Mouse (Mus musculus) lung, postnatal 0 days (tissue): ENCODE data around the gene Rbfox1. TPM values are rescaled to one million over a fixed set of nuclear protein-coding genes. Genes with fewer than 3 reads are reported as not detected.
A peak's percentile ranks its signal among the peaks of the same experiment; 100 is the strongest.

Source experiments
- ATAC-seq: fragments of 200-750 bp; cut with Nextera tagmentation; 2 replicates; pipeline ENCODE4 v1.8.0; 2017; ENCODE audit warnings: moderate library complexity
- DNase-seq: peaks from one replicate; pipeline ENCODE4 v3.0.0-alpha.2; 2016; ENCODE audit warnings: low spot score
- H3K27ac ChIP-seq: fragments of 300-500 bp; sonication (generic); 2 replicates; pipeline ENCODE4 v1.5.1; 2014; ENCODE audit warnings: antibody characterized with exemption, mild to moderate bottlenecking, low read length, mixed read lengths
- H3K27me3 ChIP-seq: fragments of 300-500 bp; sonication (generic); replicated peaks from 2 replicates; pipeline ENCODE4 v1.6.1; 2014; ENCODE audit warnings: low read length, mixed read lengths; ENCODE audit not compliant: insufficient read depth
- H3K36me3 ChIP-seq: fragments of 300-500 bp; sonication (generic); 2 replicates; pipeline ENCODE4 v1.6.1; 2014; ENCODE audit warnings: low read length, mixed read lengths; ENCODE audit not compliant: insufficient read depth
- H3K4me1 ChIP-seq: fragments of 300-500 bp; sonication (generic); 2 replicates; pipeline ENCODE4 v1.6.1; 2014; ENCODE audit warnings: antibody characterized with exemption, low read depth, low read length, mixed read lengths; ENCODE audit not compliant: insufficient read depth
- H3K4me2 ChIP-seq: fragments of 300-500 bp; sonication (generic); replicated peaks from 2 replicates; pipeline ENCODE4 v1.6.1; 2014; ENCODE audit warnings: low read depth, mild to moderate bottlenecking, low read length, moderate library complexity, mixed read lengths
- H3K4me3 ChIP-seq: fragments of 300-500 bp; sonication (generic); 2 replicates; pipeline ENCODE4 v1.5.1; 2014; ENCODE audit warnings: low read depth, low read length
- H3K9ac ChIP-seq: fragments of 300-500 bp; sonication (generic); replicated peaks from 2 replicates; pipeline ENCODE4 v1.6.1; 2014; ENCODE audit warnings: low read depth, mild to moderate bottlenecking
- H3K9me3 ChIP-seq: fragments of 300-500 bp; sonication (generic); 2 replicates; pipeline ENCODE4 v1.6.1; 2016; ENCODE audit warnings: low read length, mixed read lengths
- CTCF ChIP-seq: IDR thresholded peaks from 2 replicates; pipeline ENCODE4 v1.5.1; 2016; ENCODE audit warnings: antibody characterized with exemption, mild to moderate bottlenecking
- EP300 ChIP-seq: IDR thresholded peaks from 2 replicates; pipeline ENCODE4 v1.6.1; 2016; ENCODE audit warnings: antibody characterized with exemption, mild to moderate bottlenecking, control low read depth
- whole genome bisulfite sequencing: fragments of 180-500 bp; shearing (Covaris S2); extraction: QIAGEN DNeasy Blood & Tissue Kit; methylation state at CpG from one replicate; pipeline ENCODE4 v1.1.7; 2014; 5-methylcytosine and 5-hydroxymethylcytosine counted together
- polyA plus RNA-seq: library from polyadenylated mRNA; unstranded; fragments of >200 nt; fragmentation: Nextera tagmentation; extraction: Ambion mirVana; gene quantifications from 2 replicates; pipeline ENCODE4 v1.2.1, GENCODE M21; 2015

Gene Rbfox1
- polyA plus RNA-seq, 1 experiment from 2014 or later: 0.25 TPM

GRCm38 (mm10) chr16:6502219-6502618 is 617.1 kb downstream of the Rbfox1 start:
- Histone ChIP-seq H3K27me3 (no peaks in the 10 kb centered on the region), H3K4me3 (no peak overlapping the region), H3K4me1 (no peaks in the 10 kb centered on the region), H3K36me3 (no peaks in the 10 kb centered on the region), H3K9ac (no peak overlapping the region), H3K27ac (no peak overlapping the region), H3K9me3 (no peaks in the 10 kb centered on the region), H3K4me2 (no peak overlapping the region)
- no peak for ATAC-seq
- DNase-seq: peak; percentile 8
- TF ChIP-seq CTCF: peak; percentile 65
- no peak for TF ChIP-seq EP300
- 15% methylated on average over 8 of the region's 8 CpGs for WGBS

- peak; percentile 28 for DNase-seq
- Histone ChIP-seq H3K9me3 (no peaks in the 10 kb centered on the region), H3K4me2 (no peak overlapping the region), H3K27me3 (no peaks in the 10 kb centered on the region), H3K4me1 (no peaks in the 10 kb centered on the region), H3K4me3 (no peak overlapping the region), H3K27ac (no peak overlapping the region), H3K36me3 (no peaks in the 10 kb centered on the region), H3K9ac (no peak overlapping the region)
- TF ChIP-seq CTCF (peak; percentile 68), EP300 (no peak)
- 56% methylated on average over 5 of the region's 5 CpGs for WGBS
- ATAC-seq: no peak
Measured at GRCm38 (mm10) chr16:6503573-6504331, 618.6 kb downstream of the Rbfox1 start.

- no peaks in the 10 kb centered on the region for H3K9me3 ChIP-seq
- DNase-seq: no peak
- no peak for ATAC-seq
- H3K4me2 ChIP-seq: no peak overlapping the region
- no peak overlapping the region for H3K4me3 ChIP-seq
- TF ChIP-seq EP300 (no peak), CTCF (no peak)
- H3K4me1 ChIP-seq: no peaks in the 10 kb centered on the region
- H3K9ac ChIP-seq: no peak overlapping the region
- H3K36me3 ChIP-seq: no peaks in the 10 kb centered on the region
- WGBS: 66% methylated on average over 5 of the region's 5 CpGs
- no peak overlapping the region for H3K27ac ChIP-seq
- no peaks in the 10 kb centered on the region for H3K27me3 ChIP-seq
Measured at GRCm38 (mm10) chr16:6508924-6509323, 623.8 kb downstream of the Rbfox1 start.

- ATAC-seq: no peak
- DNase-seq: no peak
- H3K27me3 ChIP-seq: no peaks in the 10 kb centered on the region
- no peaks in the 10 kb centered on the region for H3K36me3 ChIP-seq
- H3K4me2 ChIP-seq: no peak overlapping the region
- no peak overlapping the region for H3K9ac ChIP-seq
- no peak for TF ChIP-seq EP300
- no peak for TF ChIP-seq CTCF
- H3K9me3 ChIP-seq: no peaks in the 10 kb centered on the region
- WGBS: 65% methylated on average over 3 of the region's 3 CpGs
- no peak overlapping the region for H3K27ac ChIP-seq
- H3K4me1 ChIP-seq: no peaks in the 10 kb centered on the region
- H3K4me3 ChIP-seq: no peak overlapping the region
Measured at GRCm38 (mm10) chr16:6519474-6519873, 634.3 kb downstream of the Rbfox1 start.

- Histone ChIP-seq H3K9me3 (no peaks in the 10 kb centered on the region), H3K27me3 (no peaks in the 10 kb centered on the region), H3K9ac (no peak overlapping the region), H3K27ac (no peak overlapping the region), H3K4me3 (no peak overlapping the region), H3K36me3 (no peaks in the 10 kb centered on the region), H3K4me2 (no peak overlapping the region), H3K4me1 (no peaks in the 10 kb centered on the region)
- 50% methylated on average over 3 of the region's 3 CpGs for WGBS
- no peak for TF ChIP-seq EP300
- TF ChIP-seq CTCF: no peak
- ATAC-seq (no peak), DNase-seq (no peak)
Measured at GRCm38 (mm10) chr16:6525507-6526170, 640.5 kb downstream of the Rbfox1 start.

GRCm38 (mm10) chr16:6531459-6531858 is 646.3 kb downstream of the Rbfox1 start:
- Histone ChIP-seq H3K4me1 (no peaks in the 10 kb centered on the region), H3K9ac (no peak overlapping the region), H3K4me2 (no peak overlapping the region), H3K9me3 (no peaks in the 10 kb centered on the region), H3K27me3 (no peaks in the 10 kb centered on the region), H3K4me3 (no peak overlapping the region), H3K36me3 (no peaks in the 10 kb centered on the region), H3K27ac (no peak overlapping the region)
- 42% methylated on average over 3 of the region's 3 CpGs for WGBS
- TF ChIP-seq CTCF (no peak), EP300 (no peak)
- DNase-seq: no peak
- no peak for ATAC-seq
